Mouse (Mus musculus): ENCODE measurements at regions not wholly inside any gene's neighbourhood (a gene's known extent, or its start where the extent isn't known, plus 50 kb on each side); places are given as distances from the start of the nearest gene placed in this dataset.

DNA sequence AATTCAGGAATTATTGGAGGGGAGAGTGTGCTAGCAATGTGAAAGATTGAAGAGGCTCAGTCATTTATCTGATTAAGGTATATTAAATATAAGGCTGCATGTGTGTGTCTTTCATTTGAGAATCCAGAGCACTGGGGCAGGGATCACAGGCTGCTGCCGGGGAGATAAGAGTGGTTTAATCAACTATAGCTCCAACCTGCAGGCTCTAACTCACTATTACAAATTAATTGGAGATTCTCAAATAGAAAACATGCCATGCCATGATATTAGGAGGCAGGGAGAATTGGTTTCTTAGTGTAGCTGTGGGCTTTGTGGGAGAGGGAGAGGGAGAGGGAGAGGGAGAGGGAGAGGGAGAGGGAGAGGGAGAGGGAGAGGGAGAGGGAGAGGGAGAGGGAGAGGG is 165.9 kb upstream of the Gm5148 start:
- no peak for ATAC-seq (replicated peaks; ENCODE audit: extremely low read depth, insufficient read depth, low FRiP score)
- H3K9me3 ChIP-seq (replicated peaks; ENCODE audit: control insufficient read depth, low read length) = no peaks in the 10 kb centered on the region
- 76% methylated on average over 1 of the region's 1 CpGs for WGBS
- H3K36me3 ChIP-seq (ENCODE audit: control insufficient read depth, insufficient read depth) = no peaks in the 10 kb centered on the region
- no peak overlapping the region for H3K4me2 ChIP-seq (ENCODE audit: low read depth, low read length)
- H3K27ac ChIP-seq (ENCODE audit: low read length) = no peak overlapping the region
- no peak overlapping the region for H3K4me3 ChIP-seq (ENCODE audit: low read length)
- H3K27me3 ChIP-seq (ENCODE audit: control insufficient read depth, insufficient read depth, low read length) = no peaks in the 10 kb centered on the region
- H3K4me1 ChIP-seq (ENCODE audit: control insufficient read depth, insufficient read depth, low read length) = peaks cover 6% of the 10 kb centered on the region
- H3K9ac ChIP-seq (ENCODE audit: low read length) = no peak overlapping the region

DNA sequence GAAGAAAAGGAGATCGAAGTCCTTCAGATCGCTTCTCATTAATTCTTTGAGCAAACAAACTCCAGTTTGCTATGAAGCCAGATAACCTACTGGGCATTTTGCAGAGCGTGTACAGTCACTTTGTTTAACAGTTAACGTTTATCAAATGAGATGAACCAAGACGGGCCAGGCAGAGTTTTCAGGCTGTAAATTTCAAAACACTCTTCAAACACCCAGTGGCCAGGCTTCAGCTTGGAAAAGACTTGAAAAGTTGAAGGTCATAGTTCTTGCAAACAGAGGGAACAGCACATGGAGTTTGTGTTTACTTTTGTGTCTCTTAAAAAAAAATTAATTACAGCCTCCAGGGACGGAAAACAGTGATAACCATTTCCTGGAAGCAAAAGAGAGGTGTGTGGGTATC is 164.2 kb upstream of the Gm5148 start:
- H3K36me3 ChIP-seq (ENCODE audit: control insufficient read depth, insufficient read depth) = no peaks in the 10 kb centered on the region
- no peak overlapping the region for H3K4me2 ChIP-seq (ENCODE audit: low read depth, low read length)
- no peak for ATAC-seq (replicated peaks; ENCODE audit: extremely low read depth, insufficient read depth, low FRiP score)
- 40% methylated on average over 6 of the region's 6 CpGs for WGBS
- no peak overlapping the region for H3K9ac ChIP-seq (ENCODE audit: low read length)
- H3K27ac ChIP-seq (ENCODE audit: low read length) = no peak overlapping the region
- H3K4me3 ChIP-seq (ENCODE audit: low read length) = no peak overlapping the region
- no peaks in the 10 kb centered on the region for H3K9me3 ChIP-seq (replicated peaks; ENCODE audit: control insufficient read depth, low read length)
- no peaks in the 10 kb centered on the region for H3K27me3 ChIP-seq (ENCODE audit: control insufficient read depth, insufficient read depth, low read length)
- 0 out of 2 replicates have a peak, but pooled peaks cover 2% of the 10 kb centered on the region for H3K4me1 ChIP-seq (ENCODE audit: control insufficient read depth, insufficient read depth, low read length)

DNA sequence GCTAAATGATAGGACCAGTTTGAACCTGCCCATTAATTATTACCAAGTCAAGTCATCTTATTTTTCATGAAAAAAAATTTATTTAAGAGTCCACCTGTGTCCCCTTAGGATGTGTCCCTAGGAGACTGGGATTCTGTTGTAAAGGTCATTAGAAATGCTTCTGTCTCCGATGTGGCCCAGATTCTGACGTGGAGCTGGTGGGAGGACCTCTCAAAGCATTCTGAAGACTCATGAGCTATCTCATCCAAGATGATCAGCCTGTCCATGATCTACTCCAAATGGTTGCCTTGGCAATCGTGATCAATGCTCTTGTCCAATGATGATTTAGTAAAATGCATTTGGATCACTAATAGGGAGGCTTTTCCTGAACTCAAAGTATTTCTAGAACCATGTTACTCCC is 163.4 kb upstream of the Gm5148 start:
- Histone ChIP-seq H3K4me3 (ENCODE audit: low read length) (no peak overlapping the region), H3K36me3 (ENCODE audit: control insufficient read depth, insufficient read depth) (no peaks in the 10 kb centered on the region), H3K9ac (ENCODE audit: low read length) (no peak overlapping the region), H3K4me2 (ENCODE audit: low read depth, low read length) (no peak overlapping the region), H3K27me3 (ENCODE audit: control insufficient read depth, insufficient read depth, low read length) (no peaks in the 10 kb centered on the region), H3K4me1 (ENCODE audit: control insufficient read depth, insufficient read depth, low read length) (peaks cover 5% of the 10 kb centered on the region), H3K27ac (ENCODE audit: low read length) (no peak overlapping the region), H3K9me3 (replicated peaks; ENCODE audit: control insufficient read depth, low read length) (no peaks in the 10 kb centered on the region)
- ATAC-seq (replicated peaks; ENCODE audit: extremely low read depth, insufficient read depth, low FRiP score) = no peak
- WGBS = 87% methylated on average over 3 of the region's 3 CpGs

DNA sequence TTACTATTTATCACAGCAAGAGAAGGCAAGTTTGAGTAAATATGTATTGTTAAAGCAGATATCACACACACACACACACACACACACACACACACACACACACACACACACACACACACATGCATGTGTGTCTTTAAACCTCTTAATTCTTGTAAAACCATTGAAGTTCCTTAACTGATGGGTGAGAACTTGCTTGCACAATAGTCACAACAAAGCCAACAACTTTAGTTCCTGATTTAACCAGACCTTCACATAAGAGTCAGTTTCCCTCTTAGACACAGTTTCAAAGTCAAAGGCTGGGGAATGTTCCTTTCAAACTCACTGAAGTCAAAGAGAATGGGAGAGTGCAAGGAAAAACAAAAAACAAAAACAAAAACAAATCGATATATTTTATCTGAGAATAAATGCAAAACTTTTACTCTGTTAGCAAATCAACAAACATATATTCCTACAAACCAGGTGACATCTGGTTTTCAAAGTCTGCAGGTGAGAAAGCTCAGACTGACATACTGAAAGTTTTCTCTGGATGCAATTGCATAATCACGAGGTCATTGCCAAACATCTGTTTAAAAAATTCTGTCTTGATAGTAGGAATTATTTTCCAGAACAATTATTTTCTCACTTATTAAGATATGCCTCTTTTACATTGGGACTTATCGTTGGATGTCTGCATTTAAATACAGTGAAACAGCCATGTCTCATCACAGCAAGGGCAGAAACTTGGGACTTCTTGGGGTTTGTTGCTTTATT is 162.6 kb upstream of the Gm5148 start:
- WGBS = 79% methylated on average over 3 of the region's 3 CpGs
- no peak overlapping the region for H3K27ac ChIP-seq (ENCODE audit: low read length)
- no peak overlapping the region for H3K4me3 ChIP-seq (ENCODE audit: low read length)

DNA sequence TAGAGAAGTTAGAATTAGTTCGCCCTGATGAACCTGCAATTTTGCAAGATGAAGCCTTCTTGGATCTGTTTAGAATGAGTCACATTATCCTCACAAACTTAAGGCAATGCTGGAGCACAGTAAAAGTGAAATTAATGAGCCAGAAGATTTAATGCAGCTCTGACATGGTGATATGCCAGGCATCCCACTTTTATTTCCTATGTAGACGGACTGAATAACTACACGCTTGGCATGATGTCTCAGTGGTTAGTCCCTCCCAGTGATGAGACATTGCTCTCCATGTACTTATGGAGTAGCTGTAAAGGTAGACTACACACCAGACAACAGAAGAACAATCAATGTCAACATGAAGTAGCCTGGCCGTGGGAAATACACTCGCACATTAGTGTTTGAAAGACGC is 161.5 kb upstream of the Gm5148 start:
- no peak overlapping the region for H3K4me3 ChIP-seq (ENCODE audit: low read length)
- peaks cover 8% of the 10 kb centered on the region for H3K4me1 ChIP-seq (ENCODE audit: control insufficient read depth, insufficient read depth, low read length)
- no peak for ATAC-seq (replicated peaks; ENCODE audit: extremely low read depth, insufficient read depth, low FRiP score)
- no peak overlapping the region for H3K9ac ChIP-seq (ENCODE audit: low read length)
- no peaks in the 10 kb centered on the region for H3K36me3 ChIP-seq (ENCODE audit: control insufficient read depth, insufficient read depth)
- no peaks in the 10 kb centered on the region for H3K9me3 ChIP-seq (replicated peaks; ENCODE audit: control insufficient read depth, low read length)
- H3K4me2 ChIP-seq (ENCODE audit: low read depth, low read length) = no peak overlapping the region
- no peaks in the 10 kb centered on the region for H3K27me3 ChIP-seq (ENCODE audit: control insufficient read depth, insufficient read depth, low read length)
- 91% methylated on average over 6 of the region's 6 CpGs for WGBS
- no peak overlapping the region for H3K27ac ChIP-seq (ENCODE audit: low read length)

More for the DNA sequence above, 162.6 kb upstream of the Gm5148 start:
- Histone ChIP-seq H3K9ac (ENCODE audit: low read length) (no peak overlapping the region), H3K27me3 (ENCODE audit: control insufficient read depth, insufficient read depth, low read length) (no peaks in the 10 kb centered on the region), H3K36me3 (ENCODE audit: control insufficient read depth, insufficient read depth) (no peaks in the 10 kb centered on the region), H3K9me3 (replicated peaks; ENCODE audit: control insufficient read depth, low read length) (no peaks in the 10 kb centered on the region), H3K4me1 (ENCODE audit: control insufficient read depth, insufficient read depth, low read length) (peaks cover 8% of the 10 kb centered on the region), H3K4me2 (ENCODE audit: low read depth, low read length) (no peak overlapping the region)
- no peak for ATAC-seq (replicated peaks; ENCODE audit: extremely low read depth, insufficient read depth, low FRiP score)

DNA sequence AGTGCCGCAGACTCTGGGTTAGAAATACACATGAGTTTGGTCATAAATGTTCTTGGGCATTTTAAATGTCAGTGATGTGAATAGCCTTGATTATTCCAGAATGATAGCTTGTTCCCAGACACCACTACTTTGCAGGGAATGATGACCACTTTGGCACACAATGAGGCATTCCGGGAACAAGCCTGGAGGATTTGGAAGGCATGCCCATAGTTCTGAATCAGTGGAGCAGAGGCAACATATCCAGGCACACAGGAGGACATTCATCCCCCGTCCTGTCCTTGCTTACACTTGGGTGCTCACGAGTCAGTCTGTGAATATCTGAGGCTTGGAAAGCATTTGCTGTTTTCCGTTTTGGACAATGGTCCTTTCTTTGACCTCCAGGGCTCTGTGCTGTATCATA is 158.1 kb upstream of the Gm5148 start:
- peaks cover 6% of the 10 kb centered on the region for H3K4me1 ChIP-seq (ENCODE audit: control insufficient read depth, insufficient read depth, low read length)
- H3K9me3 ChIP-seq (replicated peaks; ENCODE audit: control insufficient read depth, low read length) = no peaks in the 10 kb centered on the region
- H3K27me3 ChIP-seq (ENCODE audit: control insufficient read depth, insufficient read depth, low read length) = no peaks in the 10 kb centered on the region
- H3K9ac ChIP-seq (ENCODE audit: low read length) = peak overlapping the region; percentile 41; the same call in 1 of the 2 replicates
- ATAC-seq (replicated peaks; ENCODE audit: extremely low read depth, insufficient read depth, low FRiP score) = no peak
- H3K27ac ChIP-seq (ENCODE audit: low read length) = peak overlapping the region; percentile 45
- no peak overlapping the region for H3K4me3 ChIP-seq (ENCODE audit: low read length)
- 47% methylated on average over 5 of the region's 5 CpGs for WGBS
- no peak overlapping the region for H3K4me2 ChIP-seq (ENCODE audit: low read depth, low read length)
- no peaks in the 10 kb centered on the region for H3K36me3 ChIP-seq (ENCODE audit: control insufficient read depth, insufficient read depth)

DNA sequence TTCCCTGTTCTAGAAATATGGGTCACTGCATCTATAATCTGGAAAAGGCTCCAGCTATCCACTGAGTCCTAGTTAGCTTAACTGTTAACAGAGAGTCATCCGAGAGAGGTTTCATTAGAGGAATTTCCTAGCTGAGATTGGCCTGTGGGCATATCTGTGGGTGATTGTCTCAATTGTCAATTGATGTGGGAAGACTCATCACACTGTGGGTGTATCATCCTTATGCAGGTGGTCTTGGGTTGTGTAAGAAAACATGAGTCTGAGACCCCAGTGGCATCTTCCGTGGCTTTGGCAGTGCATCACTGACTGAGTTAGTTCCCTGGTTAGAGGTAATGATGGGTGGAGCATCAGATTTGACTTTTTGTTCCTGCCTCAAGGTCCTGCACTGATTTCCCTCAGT is 156.7 kb upstream of the Gm5148 start:
- Histone ChIP-seq H3K9ac (ENCODE audit: low read length) (no peak overlapping the region), H3K4me3 (ENCODE audit: low read length) (no peak overlapping the region), H3K27ac (ENCODE audit: low read length) (no peak overlapping the region), H3K4me2 (ENCODE audit: low read depth, low read length) (no peak overlapping the region), H3K4me1 (ENCODE audit: control insufficient read depth, insufficient read depth, low read length) (peaks cover 10% of the 10 kb centered on the region), H3K36me3 (ENCODE audit: control insufficient read depth, insufficient read depth) (no peaks in the 10 kb centered on the region), H3K27me3 (ENCODE audit: control insufficient read depth, insufficient read depth, low read length) (no peaks in the 10 kb centered on the region), H3K9me3 (replicated peaks; ENCODE audit: control insufficient read depth, low read length) (no peaks in the 10 kb centered on the region)
- 77% methylated on average over 2 of the region's 2 CpGs for WGBS
- ATAC-seq (replicated peaks; ENCODE audit: extremely low read depth, insufficient read depth, low FRiP score) = no peak

DNA sequence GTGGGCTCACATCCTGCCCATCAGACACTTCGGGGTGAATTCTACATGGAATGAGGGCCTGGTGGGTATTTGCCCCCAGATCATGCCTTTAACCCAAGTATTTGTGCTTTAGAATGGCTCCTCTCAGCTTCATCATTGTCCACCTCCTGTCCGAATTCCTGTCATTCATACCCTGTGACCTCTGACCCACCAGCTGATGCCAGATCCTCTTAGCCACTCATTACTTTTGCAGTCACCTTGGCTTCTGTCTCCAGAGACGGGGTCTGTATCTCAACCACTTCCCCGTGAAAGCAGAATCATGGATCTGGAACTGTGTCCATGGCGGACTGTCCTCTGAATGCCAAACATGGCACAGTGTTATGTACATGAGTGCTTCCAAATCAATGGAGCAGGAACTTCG is 154.8 kb upstream of the Gm5148 start:
- no peaks in the 10 kb centered on the region for H3K36me3 ChIP-seq (ENCODE audit: control insufficient read depth, insufficient read depth)
- ATAC-seq (replicated peaks; ENCODE audit: extremely low read depth, insufficient read depth, low FRiP score) = no peak
- 68% methylated on average over 6 of the region's 6 CpGs for WGBS
- no peaks in the 10 kb centered on the region for H3K9me3 ChIP-seq (replicated peaks; ENCODE audit: control insufficient read depth, low read length)
- no peak overlapping the region for H3K9ac ChIP-seq (ENCODE audit: low read length)
- no peak overlapping the region for H3K4me3 ChIP-seq (ENCODE audit: low read length)
- peaks cover 26% of the 10 kb centered on the region for H3K4me1 ChIP-seq (ENCODE audit: control insufficient read depth, insufficient read depth, low read length)
- no peak overlapping the region for H3K27ac ChIP-seq (ENCODE audit: low read length)
- H3K4me2 ChIP-seq (ENCODE audit: low read depth, low read length) = no peak overlapping the region
- H3K27me3 ChIP-seq (ENCODE audit: control insufficient read depth, insufficient read depth, low read length) = no peaks in the 10 kb centered on the region

DNA sequence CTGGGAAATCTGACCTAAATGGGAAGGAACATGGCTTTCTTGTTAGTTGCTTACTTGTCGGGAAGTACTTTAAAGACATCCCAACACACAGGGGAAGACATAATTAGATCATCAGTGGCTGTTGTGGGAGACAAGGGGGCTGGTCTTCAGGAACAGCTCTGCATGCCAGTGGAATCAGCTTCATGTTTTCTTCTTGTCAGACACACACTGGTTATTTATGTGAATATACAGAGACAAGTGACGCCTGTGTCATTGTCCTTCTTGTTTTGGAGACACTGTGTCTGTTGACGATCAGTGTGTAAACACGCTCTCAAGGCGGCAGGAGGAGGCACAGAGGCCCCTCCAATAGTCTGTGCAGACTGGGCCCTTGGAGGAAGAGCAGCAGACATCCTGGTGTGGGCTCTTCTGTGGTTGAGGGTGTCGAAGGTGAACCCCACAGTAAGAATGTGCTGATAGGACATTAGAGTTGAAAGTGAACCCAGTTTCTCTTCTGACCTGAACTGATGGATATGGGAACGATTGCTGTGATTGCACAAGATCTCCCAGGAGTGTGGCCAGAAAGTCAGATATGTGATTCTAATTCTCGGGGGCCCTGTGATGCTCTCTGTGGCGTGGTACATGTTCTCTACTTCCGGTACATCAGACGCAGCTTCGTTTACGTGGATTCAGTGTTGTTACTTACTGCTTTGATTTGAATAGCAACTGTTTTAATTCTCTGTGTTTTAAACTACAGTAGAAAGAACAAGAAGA is 151.9 kb upstream of the Gm5148 start:
- H3K9me3 ChIP-seq (replicated peaks; ENCODE audit: control insufficient read depth, low read length) = no peaks in the 10 kb centered on the region
- H3K4me2 ChIP-seq (ENCODE audit: low read depth, low read length) = peak overlapping the region; percentile 5; the same call in 1 of the 2 replicates
- H3K36me3 ChIP-seq (ENCODE audit: control insufficient read depth, insufficient read depth) = no peaks in the 10 kb centered on the region
- no peak overlapping the region for H3K4me3 ChIP-seq (ENCODE audit: low read length)
- peak overlapping the region; percentile 42 for H3K9ac ChIP-seq (ENCODE audit: low read length)
- peak overlapping the region; percentile 99 for H3K27ac ChIP-seq (ENCODE audit: low read length)
- H3K4me1 ChIP-seq (ENCODE audit: control insufficient read depth, insufficient read depth, low read length) = peaks cover 21% of the 10 kb centered on the region
- WGBS = 62% methylated on average over 13 of the region's 13 CpGs
- ATAC-seq (replicated peaks; ENCODE audit: extremely low read depth, insufficient read depth, low FRiP score) = peak; percentile 20
- H3K27me3 ChIP-seq (ENCODE audit: control insufficient read depth, insufficient read depth, low read length) = no peaks in the 10 kb centered on the region
